Mouse (Mus musculus): Measurements from ENCODE around the gene Hdac7.

GRCm38 (mm10) chr15:97821321-97821982 is 22.9 kb downstream of the Hdac7 start:
- no peak for TF ChIP-seq CTCF (IDR thresholded peaks at IDR 0.05; ENCODE audit: borderline replicate concordance, control insufficient read depth, extremely low read depth, insufficient read depth, low read length, poor library complexity)
- TF ChIP-seq POLR2A (IDR thresholded peaks at IDR 0.05; ENCODE audit: control insufficient read depth, extremely low read depth, insufficient read depth, low read length, poor library complexity), result no peak
